In genomic region chr2:148397015-148397783, GRCm38 (mm10) we compare ENCODE assay signal across 11 mouse cellular contexts. TPM values are rescaled to one million over a fixed set of nuclear protein-coding genes. Genes with fewer than 3 reads are reported as not detected.
A peak's percentile ranks its signal among the peaks of the same experiment; 100 is the strongest.
DNase-seq lines count a peak whose midpoint lies in the region; ATAC-seq lines count a peak whose summit lies in the region.
"Had no signal": no experiment of that assay in that cellular context is flagged by ENCODE, and none has a peak within 500 bp of the region (broad histone marks: within the 10 kb centered on the region; RNA-seq: fewer than 3 reads in every experiment).

No protein-coding gene starts in this region.

- DNase-seq in heart, adult 8-10 months (ENCODE audit: low spot score): no peak
- DNase-seq in lung, postnatal 14 days: no peak
- no peak for DNase-seq in cerebellum, adult 8-10 months
- no peak for DNase-seq in cerebellum, adult 11-12 months
- DNase-seq: cerebellum, postnatal 36 days; spleen, adult 18-20 months had no signal

- H3K4me1 ChIP-seq in heart, embryonic 13.5 days: peaks cover 34% of the 10 kb centered on the region
- peaks cover 44% of the 10 kb centered on the region for H3K4me1 ChIP-seq in lung, embryonic 16.5 days (replicated peaks; ENCODE audit: control insufficient read depth, insufficient read depth, low read length)
- peaks cover 25% of the 10 kb centered on the region for H3K4me1 ChIP-seq in neural tube, embryonic 15.5 days

- H3K4me2 ChIP-seq in heart, embryonic 13.5 days: peak overlapping the region; percentile 26
- H3K4me2 ChIP-seq in lung, embryonic 16.5 days (ENCODE audit: low read depth, low read length): peak overlapping the region; percentile 33
- peak overlapping the region; percentile 96 for H3K4me2 ChIP-seq in neural tube, embryonic 15.5 days

- peaks cover 68% of the 10 kb centered on the region for H3K27me3 ChIP-seq in heart, embryonic 13.5 days (replicated peaks)
- H3K27me3 ChIP-seq in lung, embryonic 16.5 days (ENCODE audit: control insufficient read depth, insufficient read depth, low read depth, low read length): peaks cover 2% of the 10 kb centered on the region; the same call in 1 of the 2 replicates
- H3K27me3 ChIP-seq in neural tube, embryonic 15.5 days (replicated peaks): peaks cover 30% of the 10 kb centered on the region
- H3K27me3 ChIP-seq: CH12.LX had no signal

- H3K9me3 ChIP-seq in heart, embryonic 13.5 days: no peaks in the 10 kb centered on the region
- H3K9me3 ChIP-seq in lung, embryonic 16.5 days (ENCODE audit: control insufficient read depth, low read length): no peaks in the 10 kb centered on the region
- no peaks in the 10 kb centered on the region for H3K9me3 ChIP-seq in neural tube, embryonic 15.5 days (replicated peaks)

- 30% methylated on average over 11 of the region's 11 CpGs for WGBS in heart, embryonic 13.5 days
- WGBS in lung, embryonic 16.5 days: 17% methylated on average over 11 of the region's 11 CpGs
- WGBS in neural tube, embryonic 15.5 days: 70% methylated on average over 11 of the region's 11 CpGs

- H3K36me3 ChIP-seq in heart, embryonic 13.5 days: no peaks in the 10 kb centered on the region
- no peaks in the 10 kb centered on the region for H3K36me3 ChIP-seq in lung, embryonic 16.5 days (ENCODE audit: control insufficient read depth, insufficient read depth, low read length)
- H3K36me3 ChIP-seq in neural tube, embryonic 15.5 days: no peaks in the 10 kb centered on the region

- H3K9ac ChIP-seq in heart, embryonic 13.5 days: no peak overlapping the region
- H3K9ac ChIP-seq in lung, embryonic 16.5 days (ENCODE audit: low read length): no peak overlapping the region
- H3K9ac ChIP-seq in neural tube, embryonic 15.5 days (replicated peaks): no peak overlapping the region

- H3K27ac ChIP-seq in heart, embryonic 13.5 days (replicated peaks): peak overlapping the region; percentile 12; the same call in 1 of the 2 replicates
- peak overlapping the region; percentile 59 for H3K27ac ChIP-seq in lung, embryonic 16.5 days (ENCODE audit: low read length)
- H3K27ac ChIP-seq in neural tube, embryonic 15.5 days (replicated peaks): no peak overlapping the region

- no peak for ATAC-seq in heart, embryonic 13.5 days (ENCODE audit: extremely low read depth, insufficient number of reproducible peaks, low FRiP score, low TSS enrichment)
- peak; percentile 65 for ATAC-seq in lung, embryonic 16.5 days (ENCODE audit: low read depth)
- peak; percentile 63 for ATAC-seq in granulocyte monocyte progenitor cell, adult 5-6 weeks (replicated peaks; ENCODE audit: poor library complexity, severe bottlenecking)
- ATAC-seq in neural tube, embryonic 15.5 days (ENCODE audit: low FRiP score): no peak

- no peak overlapping the region for H3K4me3 ChIP-seq in heart, embryonic 13.5 days
- H3K4me3 ChIP-seq in lung, embryonic 16.5 days (ENCODE audit: low read length): no peak overlapping the region
- H3K4me3 ChIP-seq in neural tube, embryonic 15.5 days (replicated peaks): no peak overlapping the region

RNA-seq across cellular contexts. Expression of gene Sstr4, which starts 2.1 kb away (rescaled TPM):
- polyA plus RNA-seq in heart, embryonic 13.5 days (2015; fragmentation: Nextera tagmentation; extraction: Ambion mirVana): 0.94 and 1.3 TPM in 2 replicates
- 1 to 10 TPM in 3 of 4 experiments, under 1 TPM in 1; 0.98 to 1.8 (median 1.3) TPM for total RNA-seq in heart, adult 8-10 months (2022)
- 3.1 and 3.8 TPM in 2 replicates for polyA plus RNA-seq in lung, embryonic 16.5 days (2015; fragmentation: Nextera tagmentation; extraction: Ambion mirVana)
- total RNA-seq in granulocyte monocyte progenitor cell, adult 5-6 weeks (2014; fragmentation: Nextera tagmentation): not detected in 2 replicates
- total RNA-seq in granulocyte monocyte progenitor cell, adult 5-6 weeks (2017): not detected in 2 replicates
- polyA plus RNA-seq in neural tube, embryonic 15.5 days (2015; fragmentation: Nextera tagmentation; extraction: Ambion mirVana): 3.2 and 3.8 TPM in 2 replicates
- total RNA-seq: CH12.LX had no signal

RNA-seq across cellular contexts. Expression of gene Thbd, which starts 10.8 kb away (rescaled TPM):
- polyA plus RNA-seq in heart, embryonic 13.5 days (2015; fragmentation: Nextera tagmentation; extraction: Ambion mirVana): 13.3 and 16.6 TPM in 2 replicates
- total RNA-seq in heart, adult 8-10 months (2022): 10 to 100 TPM; 34.5 to 51.7 (median 43.7) TPM
- 100.0 and 109 TPM in 2 replicates for polyA plus RNA-seq in lung, embryonic 16.5 days (2015; fragmentation: Nextera tagmentation; extraction: Ambion mirVana)
- 9.7 and 14.6 TPM in 2 replicates for total RNA-seq in granulocyte monocyte progenitor cell, adult 5-6 weeks (2014; fragmentation: Nextera tagmentation)
- 11.8 and 13.0 TPM in 2 replicates for total RNA-seq in granulocyte monocyte progenitor cell, adult 5-6 weeks (2017)
- polyA plus RNA-seq in neural tube, embryonic 15.5 days (2015; fragmentation: Nextera tagmentation; extraction: Ambion mirVana): 6.7 and 8.0 TPM in 2 replicates
- total RNA-seq: CH12.LX had no signal

RNA-seq across cellular contexts. Expression of gene Cd93, which starts 46.2 kb away (rescaled TPM):
- polyA plus RNA-seq in heart, embryonic 13.5 days (2015; fragmentation: Nextera tagmentation; extraction: Ambion mirVana): 24.4 and 25.3 TPM in 2 replicates
- 10 to 100 TPM; 30.6 to 48.2 (median 40.0) TPM for total RNA-seq in heart, adult 8-10 months (2022)
- 38.3 and 40.2 TPM in 2 replicates for polyA plus RNA-seq in lung, embryonic 16.5 days (2015; fragmentation: Nextera tagmentation; extraction: Ambion mirVana)
- 148 and 150 TPM in 2 replicates for total RNA-seq in granulocyte monocyte progenitor cell, adult 5-6 weeks (2014; fragmentation: Nextera tagmentation)
- 145 TPM in 2 replicates for total RNA-seq in granulocyte monocyte progenitor cell, adult 5-6 weeks (2017)
- 7.6 and 9.2 TPM in 2 replicates for polyA plus RNA-seq in neural tube, embryonic 15.5 days (2015; fragmentation: Nextera tagmentation; extraction: Ambion mirVana)

Comparison
In these comparisons a context has a peak if more than half of its experiments do, and no peak if none do; other contexts are left out.
1. ATAC-seq: peak in lung, embryonic 16.5 days (single experiment) and granulocyte monocyte progenitor cell, adult 5-6 weeks (single experiment); none in heart, embryonic 13.5 days (single experiment) and neural tube, embryonic 15.5 days (single experiment).
2. H3K4me2 ChIP-seq: peak in every context shown above with its lines; median percentile 96 in neural tube, embryonic 15.5 days; 33 in lung, embryonic 16.5 days; 26 in heart, embryonic 13.5 days.